Mouse (Mus musculus) 3T3-L1 (cell line): ENCODE results near the gene Uggt1.

Experiments
- DNase-seq: peaks from one replicate; pipeline ENCODE4 v3.0.0-alpha.2; 2015; ENCODE audit warnings: low read depth, low spot score

Gene Uggt1

DNA sequence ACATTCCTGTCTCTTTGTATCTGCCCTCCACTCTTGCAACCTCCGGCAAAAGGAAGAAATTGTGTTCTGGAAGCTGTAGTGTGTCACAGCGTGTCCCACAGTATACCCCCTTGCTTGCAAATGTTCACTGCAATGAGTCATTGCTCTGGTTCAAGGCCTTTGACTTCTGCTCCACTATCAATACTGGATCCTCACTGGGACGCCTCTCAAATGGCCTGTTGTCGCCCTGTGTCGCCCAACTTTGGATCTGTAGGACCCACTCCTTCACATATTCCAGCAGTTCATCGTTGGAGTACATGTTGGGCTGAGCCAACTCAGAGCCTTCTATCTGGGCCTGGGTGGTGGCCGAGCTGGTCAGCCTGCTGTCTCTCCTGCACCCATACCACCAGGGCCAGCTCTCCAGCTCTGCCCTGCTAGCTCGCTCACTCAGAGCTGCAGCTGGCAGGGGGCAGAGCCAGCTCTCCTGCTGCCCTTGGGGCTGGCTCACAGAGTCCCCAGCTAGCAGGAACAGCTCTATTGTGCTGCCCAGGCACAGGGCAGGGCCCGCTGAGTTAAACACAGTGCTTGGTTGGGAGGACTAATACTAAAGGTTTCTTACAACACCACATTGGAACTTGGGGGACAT lies 126.3 kb downstream of the Uggt1 start:
- no peak for DNase-seq

GRCm38 (mm10) chr1:36116488-36116887 lies 128.0 kb downstream of the Uggt1 start:
- peak; percentile 88 for DNase-seq

DNA sequence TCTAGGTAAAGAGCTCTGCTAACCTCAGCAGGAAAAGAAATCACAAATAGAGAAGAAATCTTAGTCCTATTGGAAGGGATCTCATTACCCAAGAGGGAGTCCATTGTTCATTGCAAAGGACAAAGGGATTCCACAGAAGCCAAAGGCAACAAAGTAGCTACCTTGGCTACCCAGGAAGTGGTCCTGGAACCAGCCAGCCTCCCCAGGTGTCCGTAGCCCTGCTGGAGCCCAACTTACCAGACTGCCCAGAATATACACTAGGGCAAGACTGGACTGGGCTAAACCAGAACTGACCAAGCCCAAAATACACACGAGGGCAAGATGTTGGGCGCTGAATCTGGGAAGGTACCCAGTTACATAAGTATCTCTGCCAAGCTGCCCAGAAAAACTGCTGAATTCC lies 129.7 kb downstream of the Uggt1 start:
- DNase-seq, result no peak

DNA sequence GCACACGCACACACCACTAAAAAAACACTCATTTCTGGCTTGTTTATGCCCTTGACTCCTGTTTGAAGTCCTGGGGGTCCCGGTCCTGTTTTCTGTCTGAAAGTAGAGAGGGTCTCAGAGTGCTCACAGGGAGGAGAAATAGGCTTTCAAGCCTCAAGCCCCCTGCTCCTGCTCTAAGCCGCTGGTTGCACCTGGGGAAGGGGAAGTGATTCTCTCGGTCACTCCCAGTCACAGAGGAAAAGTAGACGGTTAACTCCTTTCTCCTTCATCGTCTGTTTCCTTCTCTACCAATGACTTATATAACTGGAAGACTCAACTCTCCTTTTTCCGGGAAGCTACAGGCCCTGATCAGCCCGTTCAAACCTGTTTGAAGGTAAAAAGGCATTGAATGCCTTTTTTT lies 130.8 kb downstream of the Uggt1 start:
- no peak for DNase-seq

DNA sequence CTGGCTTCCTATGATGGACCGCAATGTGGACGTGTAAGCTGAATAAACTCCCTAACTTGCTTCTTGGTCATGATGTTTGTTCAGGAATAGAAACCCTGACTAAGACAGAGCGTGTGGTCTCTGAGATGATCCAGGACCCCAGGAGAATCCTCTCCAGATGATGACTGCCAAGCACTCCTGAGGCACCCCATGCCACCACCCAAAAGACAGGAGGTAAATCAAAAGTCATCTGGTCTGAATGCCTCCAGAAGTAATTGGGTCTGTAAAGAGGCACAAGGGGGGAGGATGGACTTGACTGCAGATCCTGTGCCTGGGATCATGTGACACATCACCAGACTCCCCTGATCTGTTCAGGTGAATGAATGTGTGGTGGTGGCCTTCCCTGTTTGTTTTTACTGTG lies 131.9 kb downstream of the Uggt1 start:
- DNase-seq, result no peak

DNA sequence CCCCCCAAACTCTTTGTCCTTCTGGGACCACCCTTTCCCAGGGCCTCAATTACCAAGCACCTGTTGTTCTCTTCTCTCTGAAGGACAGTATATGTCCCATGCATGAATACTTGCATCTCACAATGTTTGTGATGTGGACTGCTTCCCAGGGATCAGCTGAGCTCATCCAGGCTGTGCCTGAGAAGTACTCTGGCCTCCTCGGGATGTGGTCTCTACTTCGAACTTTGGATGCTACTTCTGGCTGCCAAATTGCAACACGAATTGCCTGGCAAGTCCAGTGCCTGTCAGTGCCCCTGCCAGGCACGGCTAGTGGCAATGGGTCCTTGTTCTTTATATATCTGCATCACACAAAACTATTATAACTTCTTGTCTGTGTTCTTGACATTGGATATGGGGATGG lies 134.5 kb downstream of the Uggt1 start:
- no peak for DNase-seq

- DNase-seq, result no peak
These were observed 138.4 kb downstream of the Uggt1 start for GRCm38 (mm10) chr1:36105917-36106706.

- DNase-seq, result no peak
These were observed 144.1 kb downstream of the Uggt1 start for GRCm38 (mm10) chr1:36100371-36100770.

DNA sequence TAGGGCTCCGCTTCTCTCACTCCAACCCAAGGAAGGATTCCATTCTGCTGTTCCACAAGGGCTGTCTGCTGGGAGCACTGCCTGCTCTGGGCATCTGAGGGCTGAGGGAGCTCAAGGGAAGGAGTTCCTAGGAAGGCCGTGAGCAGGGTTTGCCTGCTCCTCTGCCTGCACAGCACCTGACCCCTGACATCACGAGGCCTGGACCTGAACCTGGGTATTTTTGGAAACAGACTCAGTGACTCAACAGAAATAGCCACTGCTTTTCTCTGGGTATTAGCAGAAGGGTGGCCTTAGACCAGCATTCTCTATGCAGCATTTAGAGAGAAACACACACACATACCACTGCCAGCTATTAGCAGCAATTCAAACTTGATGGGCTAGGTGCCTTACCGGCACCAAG lies 146.1 kb downstream of the Uggt1 start:
- no peak for DNase-seq

DNA sequence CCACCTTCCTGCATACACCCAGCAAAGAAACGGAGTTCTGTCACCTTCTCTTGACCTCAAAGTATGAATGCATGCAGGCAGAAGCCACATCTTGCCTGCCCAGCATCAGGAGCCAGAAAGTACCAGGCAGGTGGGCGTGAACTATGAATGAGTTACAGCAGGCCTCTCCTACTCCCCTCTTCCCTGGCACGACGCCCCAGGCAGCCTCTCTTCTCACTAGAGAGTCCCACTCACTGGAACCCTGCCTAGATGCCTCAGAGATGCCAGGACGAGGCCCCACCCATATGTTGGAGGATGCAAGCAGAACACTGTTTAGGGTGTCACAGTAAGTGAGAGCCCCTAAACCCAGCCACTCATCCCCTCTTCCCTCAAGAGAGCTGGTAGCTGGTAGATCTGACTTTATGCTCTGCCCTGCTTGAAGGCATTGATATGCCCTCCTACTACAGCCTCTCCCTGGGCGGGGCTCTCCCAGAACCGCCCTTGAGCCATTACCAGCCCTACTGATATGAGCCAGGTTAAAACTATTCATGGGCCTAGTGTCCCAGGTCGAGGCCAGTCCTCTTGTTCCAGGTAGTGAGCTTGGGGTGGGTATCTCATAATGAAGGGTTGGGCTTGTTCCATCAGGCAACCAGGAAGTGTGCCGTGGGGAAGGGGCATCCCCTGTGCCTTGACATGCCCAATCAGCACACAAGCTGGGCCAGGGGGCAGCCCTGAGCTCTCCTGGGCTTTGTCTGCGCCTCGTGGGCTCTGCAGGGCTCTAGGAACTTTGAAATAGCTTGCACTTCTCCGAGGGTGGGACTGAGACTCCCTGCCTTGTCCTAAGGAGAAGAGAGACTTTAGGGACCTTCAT lies 148.9 kb downstream of the Uggt1 start:
- DNase-seq, result peak; percentile 74

DNA sequence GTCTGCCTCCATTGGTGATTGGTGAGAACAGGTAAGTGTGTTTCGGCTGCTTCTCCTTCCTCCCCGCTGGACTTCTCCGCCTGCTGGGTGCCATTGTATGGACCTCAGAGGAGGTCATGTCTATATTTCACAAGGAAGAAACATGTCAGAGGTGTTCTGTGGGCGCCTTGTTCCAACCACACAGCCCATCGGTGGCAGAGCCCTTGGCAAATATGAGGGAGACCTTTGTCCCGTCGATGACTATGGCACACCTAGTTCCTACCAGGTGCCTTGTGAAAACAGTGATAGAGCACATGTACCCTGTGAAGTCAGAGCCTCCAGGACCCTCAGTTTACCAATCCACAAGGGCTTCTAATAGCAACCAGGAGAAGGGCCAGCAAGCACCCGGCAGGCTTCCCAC lies 150.8 kb downstream of the Uggt1 start:
- DNase-seq, result no peak

DNA sequence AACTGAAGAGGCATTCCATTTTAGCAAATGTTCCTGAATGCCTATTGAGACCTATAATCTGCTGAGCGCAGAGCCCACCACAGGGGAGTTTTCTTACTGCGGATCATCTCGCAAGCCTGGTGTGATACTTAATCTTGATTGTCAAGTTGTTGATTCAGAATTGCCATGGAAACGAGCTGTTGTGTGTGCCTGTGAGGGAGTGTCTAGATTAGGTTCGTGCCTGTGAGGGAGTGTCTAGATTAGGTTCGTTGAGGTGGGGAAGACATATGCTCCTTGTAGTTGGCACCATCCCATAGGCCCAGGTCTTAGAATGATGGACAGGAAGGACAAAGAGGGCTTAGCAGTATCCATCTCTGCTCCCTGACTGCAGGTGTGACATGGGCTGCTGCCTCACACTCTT lies 153.3 kb downstream of the Uggt1 start:
- no peak for DNase-seq

DNA sequence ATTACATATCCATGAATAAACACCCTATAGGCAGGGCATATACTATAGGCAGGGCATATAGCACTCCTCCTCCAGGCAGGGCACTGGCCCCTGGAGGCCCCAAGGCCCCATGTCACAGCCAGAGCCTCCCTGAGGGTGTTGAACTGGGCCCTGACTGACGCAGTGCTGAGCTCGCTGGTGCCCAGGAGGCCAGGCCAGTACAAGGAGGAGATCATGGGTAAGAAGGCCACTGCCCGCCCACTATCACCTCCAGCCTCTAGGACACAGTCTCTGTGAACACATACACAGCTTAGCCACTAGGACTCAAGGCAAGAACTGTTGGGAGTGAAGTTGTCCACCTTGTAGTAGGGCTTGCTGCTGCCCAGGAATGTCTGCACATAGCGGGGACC lies 153.8 kb downstream of the Uggt1 start:
- DNase-seq, result no peak
